Mouse (Mus musculus): Measurements from ENCODE around the gene Gimap3. TPM values are rescaled to one million over a fixed set of nuclear protein-coding genes. Genes with fewer than 3 reads are reported as not detected.
A peak's percentile ranks its signal among the peaks of the same experiment; 100 is the strongest.

Gene Gimap3
- polyA plus RNA-seq, 1 experiment, result 36.7 TPM

DNA sequence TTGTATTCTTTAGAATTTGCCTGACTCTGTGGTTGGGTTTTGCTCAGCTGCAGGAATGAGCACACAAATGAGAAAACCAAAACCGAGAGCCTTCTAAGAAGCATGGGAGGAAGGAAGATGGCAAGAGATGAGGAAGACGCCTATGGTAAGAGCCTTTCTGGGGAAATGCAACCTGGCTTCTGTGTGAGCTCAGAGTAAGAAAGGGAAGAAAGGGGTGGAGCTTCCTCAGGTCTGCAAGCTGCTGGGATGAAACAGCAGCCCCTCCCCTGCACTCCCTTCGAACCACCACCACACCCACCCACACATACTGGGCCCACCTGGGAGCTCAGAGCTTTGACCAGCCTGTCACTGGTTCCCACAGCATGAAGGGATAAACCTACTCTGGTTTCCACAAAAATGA is 29.4 kb downstream of the Gimap3 start:
- Histone ChIP-seq H3K4me1 (ENCODE audit: control insufficient read depth, insufficient read depth, low read length) (peaks cover 3% of the 10 kb centered on the region), H3K4me3 (replicated peaks; ENCODE audit: control insufficient read depth, low read depth, low read length) (no peak overlapping the region), H3K27ac (ENCODE audit: control insufficient read depth, insufficient read depth, low read depth, low read length, poor library complexity) (peak overlapping the region; percentile 88)
- 3% methylated on average over 3 of the region's 3 CpGs for WGBS
- TF ChIP-seq CTCF (IDR thresholded peaks at IDR 0.05; ENCODE audit: control insufficient read depth, insufficient read depth, low read length), result no peak
- no peak for TF ChIP-seq POLR2A (IDR thresholded peaks at IDR 0.05; ENCODE audit: borderline replicate concordance, control insufficient read depth, low read depth, low read length)

DNA sequence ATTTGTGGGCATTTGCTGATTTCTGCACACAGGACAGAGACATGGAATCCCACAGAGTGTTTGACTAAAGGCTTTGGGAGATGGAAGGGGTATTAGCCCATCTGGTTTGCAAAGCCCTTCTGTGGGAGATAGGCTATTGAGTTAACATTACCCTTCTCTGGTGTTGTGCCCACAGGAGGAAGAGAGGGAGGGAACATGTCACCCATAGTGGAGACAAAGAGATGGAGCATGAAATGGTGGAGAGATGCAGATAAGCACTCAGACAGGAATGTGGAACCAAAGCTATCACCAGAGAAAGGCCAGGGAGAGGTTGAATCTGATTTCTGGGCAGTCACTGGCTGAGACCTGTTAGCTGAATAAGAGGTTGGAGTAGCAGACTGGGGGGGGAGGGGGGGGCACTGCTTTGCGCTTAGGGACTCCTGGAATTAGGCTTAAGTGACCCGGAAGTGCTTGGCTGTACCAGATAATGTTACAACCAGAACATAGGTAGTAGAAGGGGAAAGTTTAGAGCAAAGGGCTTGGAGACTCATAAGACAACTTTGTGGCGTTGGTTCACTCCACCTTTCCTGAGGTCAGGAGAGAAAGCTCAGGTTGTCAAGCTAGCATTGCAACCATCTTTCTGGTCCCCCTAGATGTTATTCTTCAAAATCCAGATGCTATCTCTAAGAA is 30.0 kb downstream of the Gimap3 start:
- TF ChIP-seq CTCF (IDR thresholded peaks at IDR 0.05; ENCODE audit: control insufficient read depth, insufficient read depth, low read length) (no peak), POLR2A (IDR thresholded peaks at IDR 0.05; ENCODE audit: borderline replicate concordance, control insufficient read depth, low read depth, low read length) (no peak)
- peak overlapping the region; percentile 88 for H3K27ac ChIP-seq (ENCODE audit: control insufficient read depth, insufficient read depth, low read depth, low read length, poor library complexity)
- H3K4me3 ChIP-seq (replicated peaks; ENCODE audit: control insufficient read depth, low read depth, low read length), result peak overlapping the region; percentile 47
- 15% methylated on average over 3 of the region's 3 CpGs for WGBS
- peaks cover 3% of the 10 kb centered on the region; the same call in 1 of the 2 replicates for H3K4me1 ChIP-seq (ENCODE audit: control insufficient read depth, insufficient read depth, low read length)

DNA sequence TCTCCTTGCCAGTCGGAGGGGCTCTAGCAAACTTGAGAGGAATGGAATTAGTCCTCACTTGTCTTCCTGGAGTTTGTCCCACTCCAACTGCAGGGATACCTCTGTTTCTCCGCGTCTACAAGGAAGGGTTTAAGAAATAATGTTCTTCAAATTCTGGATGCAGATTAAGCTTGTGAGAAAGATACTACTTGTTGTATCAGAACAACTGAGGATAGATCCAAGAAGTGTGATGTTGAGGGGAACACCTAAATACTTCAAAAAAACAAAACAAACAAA is 30.9 kb downstream of the Gimap3 start:
- WGBS, result 6% methylated on average over 3 of the region's 3 CpGs
- Histone ChIP-seq H3K4me3 (replicated peaks; ENCODE audit: control insufficient read depth, low read depth, low read length) (peak overlapping the region; percentile 54), H3K4me1 (ENCODE audit: control insufficient read depth, insufficient read depth, low read length) (peaks cover 3% of the 10 kb centered on the region; the same call in 1 of the 2 replicates), H3K27ac (ENCODE audit: control insufficient read depth, insufficient read depth, low read depth, low read length, poor library complexity) (no peak overlapping the region)
- no peak for TF ChIP-seq CTCF (IDR thresholded peaks at IDR 0.05; ENCODE audit: control insufficient read depth, insufficient read depth, low read length)
- no peak for TF ChIP-seq POLR2A (IDR thresholded peaks at IDR 0.05; ENCODE audit: borderline replicate concordance, control insufficient read depth, low read depth, low read length)

DNA sequence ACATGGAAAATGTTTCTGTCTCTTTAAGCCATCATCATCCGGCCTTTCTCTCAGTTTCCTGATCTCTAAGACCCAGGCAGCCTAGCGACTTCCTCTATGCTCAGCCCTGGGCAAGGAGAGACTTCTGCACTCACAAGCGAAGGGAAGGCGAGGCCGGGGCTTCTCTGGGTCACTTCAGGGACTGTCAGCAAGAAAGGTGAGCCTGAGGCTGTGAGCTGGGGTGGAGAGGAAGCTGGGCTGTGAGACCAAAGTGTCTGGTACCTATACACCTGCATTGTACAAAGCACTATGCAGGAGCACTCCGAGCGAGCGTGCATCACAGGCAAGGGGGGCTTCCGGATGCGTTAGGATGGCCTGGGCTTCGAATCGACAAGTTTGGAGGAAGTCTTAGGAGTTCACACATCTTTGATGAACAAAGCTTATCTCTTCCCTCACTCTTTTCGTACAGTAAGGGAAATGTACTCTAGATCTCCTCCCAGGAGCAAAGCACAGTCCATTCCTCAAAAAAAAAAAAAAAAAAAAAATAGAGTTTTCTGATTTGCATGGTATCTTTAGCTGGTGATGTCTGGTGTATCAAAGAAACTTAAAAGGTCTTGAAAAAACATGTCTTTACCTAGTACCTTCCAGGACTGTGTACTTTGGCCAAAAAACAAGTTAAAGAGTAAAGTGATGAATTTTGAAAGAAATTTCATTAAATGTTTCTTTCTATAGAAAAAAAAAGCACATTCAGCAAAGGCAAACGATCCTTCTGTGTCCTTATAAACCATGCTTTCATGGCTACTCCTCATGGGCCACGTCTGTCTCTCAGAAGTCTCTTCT is 31.5 kb downstream of the Gimap3 start, which contains the start of gene Gimap1:
TSS of gene Gimap1 (plus strand) at position 94 of the 819 bp plus-strand sequence.
- WGBS, result 2% methylated on average over 15 of the region's 15 CpGs
- peaks cover 3% of the 10 kb centered on the region; the same call in 1 of the 2 replicates for H3K4me1 ChIP-seq (ENCODE audit: control insufficient read depth, insufficient read depth, low read length)

DNA sequence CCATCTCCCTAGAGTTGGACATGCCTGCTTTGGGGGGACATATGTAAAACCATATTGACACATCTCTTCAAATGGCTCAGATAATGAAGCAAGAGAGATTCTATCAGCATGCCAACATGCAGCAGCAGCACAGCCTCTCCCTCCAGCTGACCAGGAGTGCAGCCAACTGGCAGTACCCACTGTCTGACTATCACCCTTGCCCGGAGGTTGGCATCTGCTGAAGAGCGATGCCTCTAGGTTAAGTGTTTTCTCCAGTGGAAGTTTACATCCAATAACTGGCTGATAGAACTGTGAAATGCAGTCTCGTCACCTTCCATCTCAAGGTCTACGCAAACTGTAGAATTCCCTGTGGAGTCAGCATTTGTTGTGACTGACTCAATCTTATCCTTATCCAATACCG is 33.0 kb downstream of the Gimap3 start:
- no peak overlapping the region; the same call in 1 of the 2 replicates for H3K27ac ChIP-seq (ENCODE audit: control insufficient read depth, insufficient read depth, low read depth, low read length, poor library complexity)
- H3K4me1 ChIP-seq (ENCODE audit: control insufficient read depth, insufficient read depth, low read length), result peaks cover 1% of the 10 kb centered on the region; the same call in 1 of the 2 replicates
- 56% methylated on average over 5 of the region's 5 CpGs for WGBS
- no peak overlapping the region for H3K4me3 ChIP-seq (replicated peaks; ENCODE audit: control insufficient read depth, low read depth, low read length)
- TF ChIP-seq CTCF (IDR thresholded peaks at IDR 0.05; ENCODE audit: control insufficient read depth, insufficient read depth, low read length) (no peak), POLR2A (IDR thresholded peaks at IDR 0.05; ENCODE audit: borderline replicate concordance, control insufficient read depth, low read depth, low read length) (no peak)

More for the DNA sequence above, 31.5 kb downstream of the Gimap3 start, which contains the start of gene Gimap1:
- peak within 1 kb of the TSS; percentile 94 for H3K4me3 ChIP-seq (replicated peaks; ENCODE audit: control insufficient read depth, low read depth, low read length)
- no peak; the same call in 1 of the 2 replicates for TF ChIP-seq POLR2A (IDR thresholded peaks at IDR 0.05; ENCODE audit: borderline replicate concordance, control insufficient read depth, low read depth, low read length)
- TF ChIP-seq CTCF (IDR thresholded peaks at IDR 0.05; ENCODE audit: control insufficient read depth, insufficient read depth, low read length), result no peak
- H3K27ac ChIP-seq (ENCODE audit: control insufficient read depth, insufficient read depth, low read depth, low read length, poor library complexity), result peak within 1 kb of the TSS; percentile 92

DNA sequence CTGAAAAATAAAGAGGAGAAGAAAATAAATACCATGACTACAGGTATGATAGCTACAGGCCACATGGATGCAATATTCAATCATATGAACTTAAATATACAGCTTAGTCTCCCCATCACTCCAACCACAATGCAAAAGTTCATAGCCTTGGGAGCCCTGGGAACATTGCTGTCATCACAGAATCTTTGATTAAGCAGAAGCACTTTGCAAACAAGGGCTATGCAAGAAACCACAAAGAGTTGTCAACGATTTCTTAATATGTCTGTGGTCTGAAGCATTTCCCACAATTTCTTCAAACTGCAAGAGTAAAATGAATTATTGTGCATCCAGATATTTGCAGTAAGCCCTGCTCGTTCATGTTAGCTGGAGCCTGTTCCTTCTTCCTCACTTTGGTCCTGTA is 33.6 kb downstream of the Gimap3 start:
- TF ChIP-seq POLR2A (IDR thresholded peaks at IDR 0.05; ENCODE audit: borderline replicate concordance, control insufficient read depth, low read depth, low read length) (no peak), CTCF (IDR thresholded peaks at IDR 0.05; ENCODE audit: control insufficient read depth, insufficient read depth, low read length) (no peak)
- Histone ChIP-seq H3K27ac (ENCODE audit: control insufficient read depth, insufficient read depth, low read depth, low read length, poor library complexity) (peak overlapping the region; percentile 14; the same call in 1 of the 2 replicates), H3K4me1 (ENCODE audit: control insufficient read depth, insufficient read depth, low read length) (peaks cover 1% of the 10 kb centered on the region; the same call in 1 of the 2 replicates), H3K4me3 (replicated peaks; ENCODE audit: control insufficient read depth, low read depth, low read length) (no peak overlapping the region)
- 3% methylated on average over 2 of the region's 2 CpGs for WGBS

DNA sequence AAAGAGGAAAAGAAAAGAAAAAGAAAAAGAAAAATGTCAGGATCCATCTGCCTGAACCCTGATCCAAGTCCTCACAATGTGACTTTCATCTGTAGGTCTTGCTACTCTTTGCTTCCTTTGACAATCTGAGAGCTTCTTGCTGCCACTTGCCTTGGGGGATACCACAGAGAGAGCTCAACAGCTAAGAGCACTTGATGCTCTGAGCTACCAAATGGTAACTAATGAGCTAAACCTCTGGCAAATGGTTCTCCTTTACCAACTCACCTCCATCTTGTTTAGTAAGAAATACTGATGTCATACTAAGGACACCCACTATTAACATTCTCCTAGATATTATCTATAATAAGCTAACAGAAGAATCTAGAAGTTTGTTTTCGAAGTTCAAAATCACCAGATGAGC is 37.0 kb downstream of the Gimap3 start:
- no peak overlapping the region for H3K4me3 ChIP-seq (replicated peaks; ENCODE audit: control insufficient read depth, low read depth, low read length)
- no peak overlapping the region for H3K27ac ChIP-seq (ENCODE audit: control insufficient read depth, insufficient read depth, low read depth, low read length, poor library complexity)
- WGBS, result 72% methylated on average over 1 of the region's 1 CpGs
- TF ChIP-seq CTCF (IDR thresholded peaks at IDR 0.05; ENCODE audit: control insufficient read depth, insufficient read depth, low read length) (no peak), POLR2A (IDR thresholded peaks at IDR 0.05; ENCODE audit: borderline replicate concordance, control insufficient read depth, low read depth, low read length) (no peak)
- peaks cover 1% of the 10 kb centered on the region; the same call in 1 of the 2 replicates for H3K4me1 ChIP-seq (ENCODE audit: control insufficient read depth, insufficient read depth, low read length)

DNA sequence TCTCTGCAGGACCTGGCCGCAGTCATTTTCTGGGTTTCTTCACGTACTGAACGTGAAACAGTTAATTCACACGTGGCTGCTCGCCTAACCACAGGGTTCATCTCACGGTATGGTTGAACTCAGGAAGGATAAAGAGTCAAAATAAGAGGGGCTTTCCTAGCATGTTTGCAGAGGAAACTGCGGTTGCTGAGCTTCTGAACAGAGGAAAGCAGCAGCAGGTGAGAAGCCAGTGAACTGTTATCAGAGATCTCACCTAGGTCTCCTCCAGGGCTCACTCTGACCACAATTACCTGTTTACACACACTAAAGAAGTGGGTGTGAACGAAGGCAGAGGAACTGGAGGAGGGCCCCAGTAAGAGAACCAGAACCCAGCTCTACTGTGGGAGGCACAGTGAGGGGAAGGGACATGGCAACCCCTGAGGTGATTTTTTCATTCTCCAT is 37.8 kb downstream of the Gimap3 start:
- peaks cover 1% of the 10 kb centered on the region; the same call in 1 of the 2 replicates for H3K4me1 ChIP-seq (ENCODE audit: control insufficient read depth, insufficient read depth, low read length)
- WGBS, result 2% methylated on average over 8 of the region's 8 CpGs
- no peak overlapping the region for H3K4me3 ChIP-seq (replicated peaks; ENCODE audit: control insufficient read depth, low read depth, low read length)
- H3K27ac ChIP-seq (ENCODE audit: control insufficient read depth, insufficient read depth, low read depth, low read length, poor library complexity), result no peak overlapping the region
- TF ChIP-seq POLR2A (IDR thresholded peaks at IDR 0.05; ENCODE audit: borderline replicate concordance, control insufficient read depth, low read depth, low read length) (no peak), CTCF (IDR thresholded peaks at IDR 0.05; ENCODE audit: control insufficient read depth, insufficient read depth, low read length) (no peak)
